Mouse (Mus musculus) cerebellum, adult 2 months (tissue): ENCODE measurements around the gene Trem3.

ENCODE experiments used
- CTCF ChIP-seq: fragments of 200-500 bp; IDR thresholded peaks from 2 replicates; pipeline ENCODE4 v1.5.1; 2011; ENCODE audit warnings: low read depth, mild to moderate bottlenecking, control low read depth, low read length, moderate library complexity, borderline replicate concordance; ENCODE audit not compliant: insufficient read depth
- POLR2A ChIP-seq: fragments of 200-500 bp; IDR thresholded peaks from 2 replicates; pipeline ENCODE4 v1.6.1; 2011; ENCODE audit warnings: low read length, control low read depth, borderline replicate concordance; ENCODE audit not compliant: insufficient read depth

- TF ChIP-seq CTCF (no peak), POLR2A (no peak)
Observed at GRCm38 (mm10) chr17:48256575-48256974, 9.0 kb downstream of the Trem3 start.
